Mouse (Mus musculus) liver, embryonic 15.5 days (tissue): ENCODE data around the gene Fam43b. TPM values are rescaled to one million over a fixed set of nuclear protein-coding genes. Genes with fewer than 3 reads are reported as not detected.

Experiments used
- ATAC-seq: fragments of 200-750 bp; cut with Nextera tagmentation; 2 replicates; pipeline ENCODE4 v1.8.0; 2017; ENCODE audit warnings: moderate number of reproducible peaks, mild to moderate bottlenecking, moderate library complexity; ENCODE audit not compliant: insufficient read depth
- H3K27ac ChIP-seq: fragments of 300-500 bp; sonication (generic); replicated peaks from 2 replicates; pipeline ENCODE4 v1.5.1; 2015; ENCODE audit warnings: mild to moderate bottlenecking, inconsistent platforms
- H3K27me3 ChIP-seq: fragments of 300-500 bp; sonication (generic); 2 replicates; pipeline ENCODE4 v1.6.1; 2015; ENCODE audit warnings: mild to moderate bottlenecking, inconsistent platforms
- H3K36me3 ChIP-seq: fragments of 300-500 bp; sonication (generic); replicated peaks from 2 replicates; pipeline ENCODE4 v1.6.1; 2015; ENCODE audit warnings: moderate library complexity, mild to moderate bottlenecking, inconsistent platforms
- H3K4me1 ChIP-seq: fragments of 300-500 bp; sonication (generic); replicated peaks from 2 replicates; pipeline ENCODE4 v1.6.1; 2015; ENCODE audit warnings: inconsistent platforms
- H3K4me2 ChIP-seq: fragments of 300-500 bp; sonication (generic); 2 replicates; pipeline ENCODE4 v1.6.1; 2015; ENCODE audit warnings: moderate library complexity, mild to moderate bottlenecking, inconsistent platforms
- H3K4me3 ChIP-seq: fragments of 300-500 bp; sonication (generic); replicated peaks from 2 replicates; pipeline ENCODE4 v1.5.1; 2015; ENCODE audit warnings: mild to moderate bottlenecking, inconsistent platforms
- H3K9ac ChIP-seq: fragments of 300-500 bp; sonication (generic); 2 replicates; pipeline ENCODE4 v1.6.1; 2015; ENCODE audit warnings: moderate library complexity, mild to moderate bottlenecking, inconsistent platforms
- H3K9me3 ChIP-seq: fragments of 300-500 bp; sonication (generic); replicated peaks from 2 replicates; pipeline ENCODE4 v1.6.1; 2016; ENCODE audit warnings: inconsistent platforms
- WGBS: fragments of 180-500 bp; shearing (Covaris S2); methylation state at CpG from one replicate; pipeline ENCODE4 v1.1.7; 2015; ENCODE audit warnings: mixed read lengths; ENCODE audit not compliant: insufficient replicate concordance; 5-methylcytosine and 5-hydroxymethylcytosine counted together
- polyA plus RNA-seq: library from polyadenylated mRNA; unstranded; fragments of >200 nt; fragmentation: Nextera tagmentation; extraction: Ambion mirVana; gene quantifications from 2 replicates; pipeline ENCODE4 v1.2.1, GENCODE M21; 2015

The Fam43b gene
- polyA plus RNA-seq, 1 experiment from 2014 or later, result not detected

GRCm38 (mm10) chr4:138344891-138345545 is 51.3 kb downstream of the Fam43b start:
- no peak for ATAC-seq
- peaks cover 16% of the 10 kb centered on the region; the same call in 1 of the 2 replicates for H3K4me1 ChIP-seq
- H3K4me2 ChIP-seq, result no peak overlapping the region
- H3K27me3 ChIP-seq, result no peaks in the 10 kb centered on the region
- WGBS, result 60% methylated on average over 9 of the region's 9 CpGs
- H3K9me3 ChIP-seq, result no peaks in the 10 kb centered on the region
- H3K36me3 ChIP-seq, result no peaks in the 10 kb centered on the region
- no peak overlapping the region for H3K9ac ChIP-seq
- no peak overlapping the region for H3K4me3 ChIP-seq
- H3K27ac ChIP-seq, result no peak overlapping the region

Other genes starting within 250 kb of the Fam43b start
- 36.3 and 40.0 TPM in 2 replicates for gene Hp1bp3, start 180.2 kb downstream of the Fam43b start, polyA plus RNA-seq
- gene Sh2d5, start 146.1 kb downstream of the Fam43b start, polyA plus RNA-seq, result 0.63 and 1.1 TPM in 2 replicates
- 0.30 and 0.32 TPM in 2 replicates for gene Kif17, start 146.1 kb downstream of the Fam43b start, polyA plus RNA-seq
- gene Ddost, start 91.8 kb downstream of the Fam43b start, polyA plus RNA-seq, result 173 and 194 TPM in 2 replicates
- 35.7 and 38.3 TPM in 2 replicates for gene Pink1, start 70.2 kb downstream of the Fam43b start, polyA plus RNA-seq
- 5.5 and 5.7 TPM in 2 replicates for gene Cda, start 28.5 kb downstream of the Fam43b start, polyA plus RNA-seq
- 7.8 and 8.6 TPM in 2 replicates for gene Mul1, start 38.1 kb upstream of the Fam43b start, polyA plus RNA-seq
- 1.3 and 1.4 TPM in 2 replicates for gene Camk2n1, start 57.8 kb upstream of the Fam43b start, polyA plus RNA-seq
- not detected in 2 replicates for gene Vwa5b1, start 239.4 kb upstream of the Fam43b start, polyA plus RNA-seq